Mouse (Mus musculus) stomach, postnatal 0 days (tissue): Measurements from ENCODE around the gene Fth1.

Experiments
- CTCF ChIP-seq: IDR thresholded peaks from 2 replicates; pipeline ENCODE4 v1.5.1; 2016; ENCODE audit warnings: antibody characterized with exemption, low read depth, mild to moderate bottlenecking, moderate library complexity
- EP300 ChIP-seq: optimal IDR thresholded peaks from 2 replicates; pipeline ENCODE3; 2016; ENCODE audit warnings: antibody characterized with exemption

DNA sequence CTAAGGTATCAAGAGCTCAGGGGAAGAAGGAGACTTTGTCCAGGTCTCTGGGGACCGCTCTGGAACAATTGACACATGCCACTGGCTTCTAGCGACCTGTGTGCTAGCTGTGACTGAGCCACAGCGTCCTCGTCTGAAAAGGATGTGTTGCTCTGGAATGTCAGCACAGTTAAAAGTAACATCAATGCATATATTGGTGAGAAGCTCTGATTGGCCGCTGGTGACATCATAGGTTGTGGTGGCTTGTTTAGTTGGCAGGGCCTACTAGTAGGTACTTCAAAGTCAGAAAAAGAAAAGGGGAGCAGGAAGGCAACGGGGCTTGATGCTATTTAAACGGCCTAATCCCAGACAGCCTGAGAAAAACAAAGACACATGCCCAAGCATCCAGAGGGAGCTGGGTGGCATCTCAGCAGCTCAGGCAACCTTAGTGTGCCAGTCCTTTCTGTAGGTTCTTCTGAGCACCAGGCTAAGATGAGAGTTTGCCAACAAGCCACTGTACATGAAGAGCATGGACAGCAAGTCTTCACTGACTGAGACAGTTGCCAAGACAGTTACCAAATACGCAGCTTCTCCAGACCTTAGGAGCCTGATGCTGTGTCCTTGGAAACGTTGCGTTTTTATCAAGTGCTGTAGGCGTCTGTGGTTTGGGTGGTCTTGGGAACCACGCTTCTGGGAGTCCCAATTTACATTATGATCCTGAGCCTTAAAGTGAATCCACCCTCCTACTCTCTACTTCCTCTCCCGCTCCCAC, 18.5 kb downstream of the Fth1 start:
- no peak for TF ChIP-seq CTCF
- no peak for TF ChIP-seq EP300
